Mouse (Mus musculus) heart, adult 9 months (tissue): ENCODE measurements around the gene Arl3.
A peak's percentile ranks its signal among the peaks of the same experiment; 100 is the strongest.

Experiments used
- DNase-seq, 2 experiments: peaks; one replicate each; pipeline ENCODE4 v3.0.0; 2022; ENCODE audit warnings: low spot score in 2 of 2

Gene Arl3

GRCm38 (mm10) chr19:46533525-46533924, 39.5 kb downstream of the Arl3 start:
- DNase-seq: no peak

GRCm38 (mm10) chr19:46533066-46533465, 39.9 kb downstream of the Arl3 start:
- no peak for DNase-seq

GRCm38 (mm10) chr19:46532031-46532688, 40.8 kb downstream of the Arl3 start:
- peak in 1 of 2 experiments; percentile 52 for DNase-seq

GRCm38 (mm10) chr19:46531071-46532030, 41.6 kb downstream of the Arl3 start:
- DNase-seq: no peak

GRCm38 (mm10) chr19:46530449-46530990, 42.5 kb downstream of the Arl3 start:
- DNase-seq: no peak

GRCm38 (mm10) chr19:46529601-46530448, 43.2 kb downstream of the Arl3 start:
- no peak for DNase-seq

GRCm38 (mm10) chr19:46528529-46529213, 44.3 kb downstream of the Arl3 start:
- peak; percentile 79 to 80 for DNase-seq

- DNase-seq: no peak
These were observed 45.1 kb downstream of the Arl3 start for GRCm38 (mm10) chr19:46527632-46528528.

- no peak for DNase-seq
These were observed 47.0 kb downstream of the Arl3 start for GRCm38 (mm10) chr19:46525691-46526631.

- DNase-seq: peak; percentile 90 to 93
These were observed 48.2 kb downstream of the Arl3 start for GRCm38 (mm10) chr19:46524601-46525321.

GRCm38 (mm10) chr19:46524152-46524544, 48.9 kb downstream of the Arl3 start:
- DNase-seq: no peak

GRCm38 (mm10) chr19:46523480-46524151, 49.4 kb downstream of the Arl3 start:
- peak; percentile 45 to 55 for DNase-seq

- DNase-seq: peak in 1 of 2 experiments; percentile 7
These were observed 49.9 kb downstream of the Arl3 start for GRCm38 (mm10) chr19:46523131-46523479.

GRCm38 (mm10) chr19:46522433-46523044, 50.5 kb downstream of the Arl3 start:
- peak in 1 of 2 experiments; percentile 41 for DNase-seq

- DNase-seq: no peak
These were observed 51.3 kb downstream of the Arl3 start for GRCm38 (mm10) chr19:46521698-46522097.

- DNase-seq: no peak
These were observed 54.0 kb downstream of the Arl3 start for GRCm38 (mm10) chr19:46518828-46519621.
